Mouse (Mus musculus) heart, embryonic 10.5 days (tissue): Measurements from ENCODE around the gene Slc6a17. TPM values are rescaled to one million over a fixed set of nuclear protein-coding genes. Genes with fewer than 3 reads are reported as not detected.

Source experiments
- DNase-seq: peaks from one replicate; pipeline ENCODE4 v3.0.0-alpha.2; 2017; ENCODE audit warnings: low spot score
- H3K27ac ChIP-seq: fragments of 300-500 bp; sonication (generic); 2 replicates; pipeline ENCODE4 v1.5.1; 2016; ENCODE audit warnings: mild to moderate bottlenecking
- H3K27me3 ChIP-seq: fragments of 300-500 bp; sonication (generic); 2 replicates; pipeline ENCODE4 v1.6.1; 2016; ENCODE audit warnings: mild to moderate bottlenecking; ENCODE audit not compliant: poor library complexity, insufficient read depth, severe bottlenecking
- H3K36me3 ChIP-seq: fragments of 300-500 bp; sonication (generic); 2 replicates; pipeline ENCODE4 v1.6.1; 2016; ENCODE audit warnings: mild to moderate bottlenecking, moderate library complexity
- H3K4me1 ChIP-seq: fragments of 300-500 bp; sonication (generic); 2 replicates; pipeline ENCODE4 v1.6.1; 2016; ENCODE audit warnings: mild to moderate bottlenecking
- H3K4me3 ChIP-seq: fragments of 300-500 bp; sonication (generic); 2 replicates; pipeline ENCODE4 v1.5.1; 2016; ENCODE audit warnings: mild to moderate bottlenecking, moderate library complexity
- H3K9me3 ChIP-seq: fragments of 300-500 bp; sonication (generic); 2 replicates; pipeline ENCODE4 v1.6.1; 2016; ENCODE audit warnings: mild to moderate bottlenecking, moderate library complexity
- WGBS: fragments of 180-500 bp; shearing (Covaris S2); methylation state at CpG from one replicate; pipeline ENCODE4 v1.1.7; 2016; 5-methylcytosine and 5-hydroxymethylcytosine counted together
- polyA plus RNA-seq: library from polyadenylated mRNA; unstranded; fragments of >200 nt; fragmentation: Nextera tagmentation; extraction: Ambion mirVana; gene quantifications from 2 replicates; pipeline ENCODE4 v1.2.1, GENCODE M21; 2016

Gene Slc6a17
- polyA plus RNA-seq, 1 experiment from 2014 or later, result 3.0 TPM

DNA sequence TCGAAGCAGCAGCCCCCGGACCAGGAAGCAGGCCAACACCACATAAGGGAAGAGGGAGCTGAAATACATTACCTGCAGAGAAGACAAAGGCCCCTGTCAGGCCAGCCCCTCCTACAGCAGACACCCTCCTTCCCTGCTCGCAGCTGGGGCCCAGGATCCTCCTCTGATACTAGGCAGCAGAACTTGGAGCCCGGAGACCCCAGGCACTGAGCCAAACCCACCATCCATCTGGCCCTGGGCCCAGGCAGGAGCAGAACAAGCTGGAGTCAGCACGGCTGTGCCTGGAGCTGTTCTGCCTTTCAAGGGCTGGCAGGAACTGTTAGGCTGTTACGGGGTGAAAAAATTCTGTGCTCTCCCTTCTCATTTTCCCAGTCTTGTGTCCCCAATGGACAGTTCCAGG lies 26.4 kb downstream of the Slc6a17 start:
- H3K27ac ChIP-seq, result no peak overlapping the region
- DNase-seq, result no peak
- peaks cover 30% of the 10 kb centered on the region for H3K4me1 ChIP-seq
- 0 out of 2 replicates have a peak, but pooled peaks cover 8% of the 10 kb centered on the region for H3K27me3 ChIP-seq
- 0 out of 2 replicates have a peak, but pooled peaks cover 2% of the 10 kb centered on the region for H3K36me3 ChIP-seq
- 59% methylated on average over 6 of the region's 6 CpGs for WGBS
- no peak overlapping the region for H3K4me3 ChIP-seq
- H3K9me3 ChIP-seq, result no peaks in the 10 kb centered on the region

DNA sequence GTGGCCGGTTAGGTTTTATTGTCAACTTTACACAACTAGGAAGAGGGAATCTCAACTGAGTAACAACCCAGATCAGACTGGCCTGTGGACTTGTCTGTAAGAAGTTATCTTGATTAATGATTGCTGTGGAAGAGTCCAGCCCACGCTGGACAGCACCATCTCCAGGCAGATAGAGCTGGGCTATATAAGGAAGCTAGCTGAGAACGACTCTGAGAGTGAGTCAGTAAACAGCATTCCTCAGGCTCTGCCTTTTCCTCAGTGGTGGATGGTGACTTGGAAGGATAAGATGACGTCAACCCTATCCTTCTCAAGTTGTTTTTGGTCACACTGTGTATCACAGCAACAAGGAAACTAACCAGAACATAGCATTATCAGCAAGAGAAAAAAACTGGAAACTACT lies 29.2 kb downstream of the Slc6a17 start:
- Histone ChIP-seq H3K4me1 (peaks cover 31% of the 10 kb centered on the region), H3K27ac (no peak overlapping the region), H3K27me3 (0 out of 2 replicates have a peak, but pooled peaks cover 8% of the 10 kb centered on the region), H3K9me3 (no peaks in the 10 kb centered on the region), H3K4me3 (no peak overlapping the region), H3K36me3 (0 out of 2 replicates have a peak, but pooled peaks cover 2% of the 10 kb centered on the region)
- DNase-seq, result no peak
- whole genome bisulfite sequencing, result 31% methylated on average over 4 of the region's 4 CpGs

GRCm38 (mm10) chr3:107483290-107483689 lies 34.5 kb downstream of the Slc6a17 start:
- Histone ChIP-seq H3K9me3 (no peaks in the 10 kb centered on the region), H3K27me3 (no peaks in the 10 kb centered on the region), H3K36me3 (no peaks in the 10 kb centered on the region), H3K27ac (no peak overlapping the region), H3K4me3 (no peak overlapping the region), H3K4me1 (peaks cover 14% of the 10 kb centered on the region)
- WGBS, result 28% methylated on average over 11 of the region's 11 CpGs
- DNase-seq, result no peak

DNA sequence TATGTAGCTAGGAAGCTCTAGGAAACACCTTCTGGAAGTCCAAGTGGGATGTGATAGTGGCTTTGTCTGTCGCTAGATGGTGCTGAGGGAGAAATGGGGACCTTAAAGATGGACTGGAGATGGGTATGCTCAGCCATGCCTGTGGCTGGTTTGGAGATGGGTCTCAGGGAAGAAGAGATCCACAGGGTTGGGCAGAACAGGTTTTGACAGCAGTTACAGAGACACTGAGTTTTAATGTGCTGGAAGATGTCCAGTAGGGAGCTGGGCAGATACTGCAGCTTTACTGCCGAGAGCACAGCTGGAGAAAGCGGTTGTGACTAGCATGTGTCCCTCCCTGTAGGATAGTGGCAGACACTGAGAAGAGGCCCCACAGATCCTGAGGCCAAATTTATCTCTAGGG lies 37.2 kb downstream of the Slc6a17 start:
- 54% methylated on average over 3 of the region's 3 CpGs for WGBS
- Histone ChIP-seq H3K4me3 (no peak overlapping the region), H3K4me1 (peaks cover 8% of the 10 kb centered on the region), H3K36me3 (no peaks in the 10 kb centered on the region), H3K27ac (no peak overlapping the region), H3K9me3 (no peaks in the 10 kb centered on the region), H3K27me3 (no peaks in the 10 kb centered on the region)
- DNase-seq, result no peak

- DNase-seq, result no peak
- 40% methylated on average over 6 of the region's 6 CpGs for whole genome bisulfite sequencing
- Histone ChIP-seq H3K4me1 (no peaks in the 10 kb centered on the region), H3K27ac (no peak overlapping the region), H3K36me3 (no peaks in the 10 kb centered on the region), H3K4me3 (no peak overlapping the region), H3K27me3 (peaks cover 36% of the 10 kb centered on the region), H3K9me3 (no peaks in the 10 kb centered on the region)
Observed at GRCm38 (mm10) chr3:107472198-107472597, 45.6 kb downstream of the Slc6a17 start.

- H3K27ac ChIP-seq, result no peak overlapping the region
- H3K4me1 ChIP-seq, result no peaks in the 10 kb centered on the region
- H3K27me3 ChIP-seq, result peaks cover 58% of the 10 kb centered on the region
- H3K36me3 ChIP-seq, result no peaks in the 10 kb centered on the region
- DNase-seq, result no peak
- no peak overlapping the region for H3K4me3 ChIP-seq
- 69% methylated on average over 4 of the region's 4 CpGs for WGBS
- H3K9me3 ChIP-seq, result no peaks in the 10 kb centered on the region
Observed at GRCm38 (mm10) chr3:107469059-107469458, 48.8 kb downstream of the Slc6a17 start.

DNA sequence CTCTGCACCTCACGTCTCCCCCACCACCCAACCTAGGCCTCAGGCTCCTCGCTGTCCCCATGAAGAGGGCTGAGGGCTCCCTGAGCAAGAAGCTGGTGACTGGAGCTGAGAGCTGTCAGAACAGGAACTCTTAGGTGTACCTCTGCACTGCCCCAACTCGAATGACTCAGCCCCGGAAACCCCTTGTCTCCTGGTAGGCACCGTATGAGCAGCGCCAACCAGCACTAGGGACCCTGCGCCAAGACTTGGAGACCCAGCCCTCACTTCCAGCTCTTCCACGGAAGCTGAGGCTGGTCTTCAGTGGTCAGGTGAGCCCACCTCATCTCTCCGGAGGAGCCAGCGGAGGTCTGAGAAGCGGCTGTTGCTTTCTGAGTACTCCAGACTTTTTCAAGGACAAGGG lies 49.7 kb downstream of the Slc6a17 start:
- 83% methylated on average over 11 of the region's 11 CpGs for WGBS
- H3K4me3 ChIP-seq, result no peak overlapping the region
- H3K27ac ChIP-seq, result no peak overlapping the region
- no peaks in the 10 kb centered on the region for H3K9me3 ChIP-seq
- H3K27me3 ChIP-seq, result peaks cover 64% of the 10 kb centered on the region
- H3K4me1 ChIP-seq, result no peaks in the 10 kb centered on the region
- H3K36me3 ChIP-seq, result no peaks in the 10 kb centered on the region
- DNase-seq, result no peak

DNA sequence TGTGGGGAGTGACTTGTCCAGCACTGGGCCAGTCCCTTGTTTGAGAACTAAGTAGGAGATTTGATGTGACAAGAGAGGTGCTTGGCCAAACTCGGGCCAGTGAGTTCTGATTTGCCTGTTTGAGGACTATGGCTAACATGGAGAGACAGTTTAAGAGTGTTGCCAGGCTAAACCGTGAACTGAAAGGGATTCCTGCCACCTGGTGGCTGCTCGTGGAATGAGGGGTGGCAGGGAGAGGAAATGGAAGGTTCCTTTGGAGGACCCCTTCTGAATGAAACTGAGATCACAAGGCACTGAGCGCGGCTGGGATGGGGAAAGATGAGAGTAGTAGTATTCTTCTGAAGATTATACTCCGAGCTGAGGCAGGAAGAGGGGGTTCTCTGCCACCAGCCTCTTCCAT lies 51.2 kb downstream of the Slc6a17 start:
- Histone ChIP-seq H3K9me3 (no peaks in the 10 kb centered on the region), H3K4me3 (no peak overlapping the region), H3K36me3 (no peaks in the 10 kb centered on the region), H3K4me1 (no peaks in the 10 kb centered on the region), H3K27ac (no peak overlapping the region), H3K27me3 (peaks cover 70% of the 10 kb centered on the region)
- no peak for DNase-seq
- WGBS, result 7% methylated on average over 6 of the region's 6 CpGs

DNA sequence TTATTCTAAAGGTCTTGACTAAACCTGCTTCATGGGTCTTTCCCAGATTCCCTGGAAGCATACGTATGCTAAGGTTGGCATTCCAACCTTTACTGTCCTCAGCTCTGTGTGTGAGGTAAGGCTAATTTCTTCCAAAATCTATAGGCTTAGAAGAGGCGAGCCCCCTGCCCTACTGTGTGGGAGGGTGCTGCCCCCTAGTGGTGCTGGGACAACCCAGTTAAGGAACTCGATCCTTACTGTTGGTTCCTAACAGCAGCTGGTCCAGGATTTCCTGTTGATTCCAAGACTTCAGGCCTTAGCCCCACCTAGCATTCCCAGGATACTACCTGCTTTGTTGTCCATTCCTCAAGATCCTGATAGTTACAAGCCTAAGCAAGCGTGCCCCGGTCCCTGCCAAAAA lies 55.7 kb downstream of the Slc6a17 start:
- no peaks in the 10 kb centered on the region for H3K9me3 ChIP-seq
- H3K27me3 ChIP-seq, result peaks cover 88% of the 10 kb centered on the region
- 16% methylated on average over 5 of the region's 5 CpGs for WGBS
- DNase-seq, result peak; percentile 90
- no peak overlapping the region for H3K27ac ChIP-seq
- H3K36me3 ChIP-seq, result no peaks in the 10 kb centered on the region
- H3K4me3 ChIP-seq, result no peak overlapping the region
- peaks cover 32% of the 10 kb centered on the region for H3K4me1 ChIP-seq

DNA sequence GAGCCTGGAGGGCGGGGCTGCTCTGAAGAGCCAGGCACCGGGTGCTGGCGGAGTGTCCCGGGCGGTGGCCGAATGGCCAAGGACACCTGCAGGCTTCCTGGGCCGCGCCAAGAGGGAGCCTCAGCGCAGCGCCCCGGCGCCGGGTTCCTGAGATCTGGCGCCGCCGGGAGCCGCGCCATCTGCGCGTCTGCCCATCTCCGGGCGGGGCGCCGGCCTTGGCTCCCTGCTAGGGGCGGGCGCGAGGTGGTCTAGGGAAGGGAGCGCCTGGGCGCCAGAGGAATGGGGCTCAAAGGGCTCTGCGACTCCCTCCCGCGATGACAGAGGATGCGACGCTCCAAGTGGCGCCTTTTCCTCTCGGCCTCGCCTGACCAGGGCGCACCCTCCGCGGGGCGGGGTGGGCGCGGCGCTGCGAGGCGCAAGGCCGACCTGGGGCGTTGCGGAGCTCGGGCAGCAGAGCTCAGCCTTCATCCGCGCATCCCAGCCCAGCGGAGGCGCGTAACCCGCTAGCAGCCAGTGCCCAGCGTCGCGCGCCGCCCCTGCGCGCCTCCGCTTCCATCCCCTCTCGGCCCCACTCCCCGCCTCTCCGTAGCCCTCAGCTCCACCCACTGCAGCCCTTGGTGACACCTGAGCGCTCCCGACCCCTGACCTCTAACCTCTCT lies 57.9 kb downstream of the Slc6a17 start:
- peaks cover 97% of the 10 kb centered on the region for H3K27me3 ChIP-seq
- no peak overlapping the region for H3K27ac ChIP-seq
- no peak for DNase-seq
- no peaks in the 10 kb centered on the region for H3K36me3 ChIP-seq
- under 1% methylated on average over 64 of the region's 69 CpGs for whole genome bisulfite sequencing
- H3K4me3 ChIP-seq, result peak overlapping the region; percentile 69
- no peaks in the 10 kb centered on the region for H3K9me3 ChIP-seq
- H3K4me1 ChIP-seq, result peaks cover 32% of the 10 kb centered on the region

- Histone ChIP-seq H3K9me3 (no peaks in the 10 kb centered on the region), H3K4me3 (peak within 1 kb of the TSS; percentile 69), H3K36me3 (no peaks in the 10 kb centered on the region), H3K27ac (peak within 1 kb of the TSS; percentile 44; the same call in 1 of the 2 replicates), H3K4me1 (peaks cover 32% of the 10 kb centered on the region), H3K27me3 (peaks cover 97% of the 10 kb centered on the region)
- WGBS, result 0% methylated on average over 67 of the region's 68 CpGs
- DNase-seq, result no peak
Observed at GRCm38 (mm10) chr3:107459196-107459772, 58.5 kb downstream of the Slc6a17 start, which contains the start of gene Kcnc4. Gene Kcnc4, minus strand, starts transcription at chr3:107459552.

DNA sequence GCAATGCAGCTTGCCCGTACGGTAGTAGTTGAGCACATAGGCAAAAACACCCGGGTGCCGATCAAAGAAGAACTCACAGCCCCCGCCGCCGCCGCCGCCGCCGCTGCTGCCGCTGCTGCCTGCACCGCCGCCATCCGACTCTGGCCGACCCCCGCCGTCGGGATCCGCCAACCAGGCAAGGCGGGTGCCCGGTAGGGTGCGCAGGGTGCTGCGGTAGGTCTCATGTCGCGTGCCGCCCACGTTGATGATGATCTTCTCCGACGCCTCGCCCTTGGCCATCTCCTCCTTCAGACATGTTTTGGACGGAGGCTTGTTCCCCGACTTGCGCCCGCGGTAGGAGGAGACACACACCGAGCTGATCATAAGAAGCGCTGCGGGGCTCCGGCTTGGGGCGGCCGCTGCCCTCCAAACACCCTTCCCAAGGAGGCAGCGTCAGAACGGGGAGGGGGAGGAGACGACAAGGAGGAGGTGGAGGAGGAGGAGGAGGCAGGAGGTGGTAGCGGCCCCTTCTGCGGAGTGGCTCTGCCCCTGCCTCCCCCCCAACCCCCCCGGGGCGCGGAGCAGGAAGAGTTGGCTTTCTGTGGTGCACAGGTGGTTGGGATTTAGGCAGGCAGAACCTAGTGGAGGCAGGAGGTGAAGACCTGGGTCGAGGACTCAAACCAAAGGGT lies 59.2 kb downstream of the Slc6a17 start:
- no peaks in the 10 kb centered on the region for H3K36me3 ChIP-seq
- 0 out of 2 replicates have a peak overlapping the region, but pooled peaks have one; percentile 42 for H3K27ac ChIP-seq
- no peak for DNase-seq
- under 1% methylated on average over 51 of the region's 51 CpGs for WGBS
- H3K4me3 ChIP-seq, result peak overlapping the region; percentile 69
- no peaks in the 10 kb centered on the region for H3K9me3 ChIP-seq
- peaks cover 97% of the 10 kb centered on the region for H3K27me3 ChIP-seq
- H3K4me1 ChIP-seq, result peaks cover 32% of the 10 kb centered on the region

DNA sequence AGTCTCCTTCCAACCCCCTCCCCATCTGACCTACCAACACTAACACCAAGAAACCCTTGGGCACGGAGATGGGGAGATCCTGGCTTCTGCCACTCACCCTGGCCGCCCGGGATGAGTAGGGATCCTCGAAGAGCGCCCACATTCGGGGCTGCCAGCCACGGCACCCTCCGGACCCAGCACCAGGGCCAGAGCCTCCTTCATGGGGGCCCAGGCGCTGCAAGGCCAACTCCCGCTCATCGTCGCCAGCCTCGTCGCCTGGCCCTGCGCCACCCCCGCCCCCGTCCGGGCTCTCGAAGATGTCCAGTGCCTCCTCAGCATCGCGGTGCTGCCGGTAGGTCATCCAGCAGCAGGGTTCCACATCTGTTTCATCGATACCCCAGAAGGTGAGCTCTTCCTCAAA lies 59.7 kb downstream of the Slc6a17 start:
- no peak for DNase-seq
- H3K4me3 ChIP-seq, result peak overlapping the region; percentile 69
- H3K27me3 ChIP-seq, result peaks cover 97% of the 10 kb centered on the region
- H3K27ac ChIP-seq, result no peak overlapping the region
- WGBS, result 4% methylated on average over 23 of the region's 23 CpGs
- H3K36me3 ChIP-seq, result no peaks in the 10 kb centered on the region
- H3K4me1 ChIP-seq, result peaks cover 32% of the 10 kb centered on the region
- H3K9me3 ChIP-seq, result no peaks in the 10 kb centered on the region
